Mouse (Mus musculus) lung, adult 2 months (tissue): ENCODE results near the gene Ccdc141.

ENCODE experiments used
- CTCF ChIP-seq: fragments of 200-500 bp; IDR thresholded peaks from 2 replicates; pipeline ENCODE4 v1.5.1; 2011; ENCODE audit warnings: mild to moderate bottlenecking, low read length, control low read depth; ENCODE audit not compliant: insufficient read depth
- POLR2A ChIP-seq: fragments of 200-500 bp; IDR thresholded peaks from 2 replicates; pipeline ENCODE4 v1.6.1; 2011; ENCODE audit warnings: low read depth, mild to moderate bottlenecking, control low read depth, low read length, borderline replicate concordance; ENCODE audit errors: extremely low read depth

GRCm38 (mm10) chr2:76987317-76987716, 183.1 kb downstream of the Ccdc141 start:
- TF ChIP-seq CTCF (no peak), POLR2A (no peak)
